Mouse (Mus musculus) liver, postnatal 0 days (tissue): Measurements from ENCODE around the gene Camk1. TPM values are rescaled to one million over a fixed set of nuclear protein-coding genes. Genes with fewer than 3 reads are reported as not detected.

Source experiments
- ATAC-seq: fragments of 200-750 bp; cut with Nextera tagmentation; 2 replicates; pipeline ENCODE4 v1.8.0; 2017; ENCODE audit warnings: mild to moderate bottlenecking, moderate library complexity
- DNase-seq: peaks from one replicate; pipeline ENCODE4 v3.0.0-alpha.2; 2016
- H3K27ac ChIP-seq: fragments of 300-500 bp; sonication (generic); 2 replicates; pipeline ENCODE4 v1.5.1; 2014; ENCODE audit warnings: antibody characterized with exemption, moderate library complexity, mild to moderate bottlenecking, low read depth
- H3K27me3 ChIP-seq: fragments of 300-500 bp; sonication (generic); 2 replicates; pipeline ENCODE4 v1.6.1; 2014; ENCODE audit warnings: low read length, control low read depth, mixed read lengths; ENCODE audit not compliant: insufficient read depth
- H3K36me3 ChIP-seq: fragments of 300-500 bp; sonication (generic); replicated peaks from 2 replicates; pipeline ENCODE4 v1.6.1; 2014; ENCODE audit warnings: mild to moderate bottlenecking, control low read depth, low read length, moderate library complexity, mixed read lengths; ENCODE audit not compliant: insufficient read depth
- H3K4me1 ChIP-seq: fragments of 300-500 bp; sonication (generic); 2 replicates; pipeline ENCODE4 v1.6.1; 2014; ENCODE audit warnings: antibody characterized with exemption, mild to moderate bottlenecking, control low read depth; ENCODE audit not compliant: insufficient read depth
- H3K4me2 ChIP-seq: fragments of 300-500 bp; sonication (generic); 2 replicates; pipeline ENCODE4 v1.6.1; 2014; ENCODE audit warnings: low read depth, mild to moderate bottlenecking, low read length, moderate library complexity, mixed read lengths
- H3K4me3 ChIP-seq: fragments of 300-500 bp; sonication (generic); 2 replicates; pipeline ENCODE4 v1.5.1; 2014; ENCODE audit warnings: low read depth, low read length
- H3K9ac ChIP-seq: fragments of 300-500 bp; sonication (generic); replicated peaks from 2 replicates; pipeline ENCODE4 v1.6.1; 2014; ENCODE audit warnings: mild to moderate bottlenecking, moderate library complexity
- H3K9me3 ChIP-seq: fragments of 300-500 bp; sonication (generic); 2 replicates; pipeline ENCODE4 v1.6.1; 2016; ENCODE audit warnings: mild to moderate bottlenecking, control low read depth, low read length, mixed read lengths
- CTCF ChIP-seq: sonication (generic); IDR thresholded peaks from 2 replicates; pipeline ENCODE4 v1.5.1; 2016; ENCODE audit warnings: antibody characterized with exemption, low read depth
- EP300 ChIP-seq: IDR thresholded peaks from 2 replicates; pipeline ENCODE4 v1.6.1; 2016; ENCODE audit warnings: antibody characterized with exemption, low read depth, mild to moderate bottlenecking
- WGBS: fragments of 180-500 bp; shearing (Covaris S2); extraction: QIAGEN DNeasy Blood & Tissue Kit; methylation state at CpG from one replicate; pipeline ENCODE4 v1.1.7; 2014; ENCODE audit not compliant: insufficient replicate concordance; 5-methylcytosine and 5-hydroxymethylcytosine counted together
- polyA plus RNA-seq: library from polyadenylated mRNA; unstranded; fragments of >200 nt; fragmentation: Nextera tagmentation; extraction: Ambion mirVana; gene quantifications from 2 replicates; pipeline ENCODE4 v1.2.1, GENCODE M21; 2015

Gene Camk1
- polyA plus RNA-seq, 1 experiment from 2014 or later = 18.1 TPM

DNA sequence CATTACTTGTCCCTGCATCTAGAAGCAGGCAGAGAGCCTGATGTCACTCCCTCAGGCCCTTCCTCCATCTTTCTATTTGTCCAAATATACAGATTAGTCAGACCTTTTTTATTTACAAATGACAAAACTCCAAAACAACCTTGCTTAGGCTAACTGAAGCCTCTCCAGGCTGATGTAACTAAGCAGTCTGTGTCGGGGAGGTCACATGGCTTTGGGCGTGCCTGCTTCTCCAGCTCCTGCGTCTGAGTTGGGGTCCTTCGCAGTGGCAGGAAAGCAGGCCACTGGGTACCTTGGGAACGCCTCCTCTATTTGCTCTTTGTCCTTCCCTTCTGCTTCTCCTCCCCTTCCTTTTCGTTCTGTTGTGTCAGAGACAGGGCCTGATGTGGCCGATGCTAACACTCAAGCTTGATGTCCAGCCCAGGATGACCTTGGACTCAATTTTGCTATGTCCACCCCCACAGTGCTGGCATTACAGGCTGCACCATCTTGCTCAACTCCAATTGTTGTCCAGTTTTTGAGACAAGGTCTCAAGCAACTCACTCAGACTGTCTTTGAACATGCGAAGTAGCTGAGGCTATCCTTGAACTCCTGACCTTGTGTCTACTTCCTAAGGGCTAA is 20.8 kb upstream of the Camk1 start:
- TF ChIP-seq EP300 = no peak
- TF ChIP-seq CTCF = no peak
- H3K27me3 ChIP-seq = no peaks in the 10 kb centered on the region
- H3K9me3 ChIP-seq = no peaks in the 10 kb centered on the region
- no peak overlapping the region for H3K9ac ChIP-seq
- no peak for DNase-seq
- H3K27ac ChIP-seq = no peak overlapping the region
- no peak overlapping the region for H3K4me2 ChIP-seq
- ATAC-seq = peak; percentile 75
- no peaks in the 10 kb centered on the region for H3K4me1 ChIP-seq
- WGBS = 60% methylated on average over 8 of the region's 8 CpGs
- H3K36me3 ChIP-seq = peaks cover 10% of the 10 kb centered on the region
- H3K4me3 ChIP-seq = no peak overlapping the region

DNA sequence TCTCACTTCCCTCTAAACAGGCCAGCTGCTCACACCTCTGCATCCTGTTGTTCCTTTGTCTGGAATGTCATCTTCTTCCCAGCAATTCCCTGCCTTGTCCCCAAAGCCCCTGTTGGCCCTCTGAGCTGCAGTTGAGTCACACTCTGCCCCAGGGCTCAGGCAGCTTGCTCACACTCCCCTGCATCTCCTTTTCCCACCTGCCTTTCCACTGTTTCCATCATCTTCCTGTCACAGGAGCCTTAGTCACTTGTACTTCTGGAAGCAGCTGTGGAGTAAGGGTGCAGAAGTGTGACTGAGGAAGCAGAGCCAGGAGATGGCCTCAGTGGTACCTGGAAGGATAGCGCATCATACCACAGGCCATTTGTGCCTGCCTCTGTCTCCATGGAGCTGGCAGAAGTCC is 18.5 kb upstream of the Camk1 start:
- no peak for DNase-seq
- H3K4me2 ChIP-seq = no peak overlapping the region
- H3K36me3 ChIP-seq = 0 out of 2 replicates have a peak, but pooled peaks cover 3% of the 10 kb centered on the region
- no peaks in the 10 kb centered on the region for H3K4me1 ChIP-seq
- WGBS = 92% methylated on average over 1 of the region's 1 CpGs
- no peaks in the 10 kb centered on the region for H3K9me3 ChIP-seq
- H3K27ac ChIP-seq = no peak overlapping the region
- no peak for ATAC-seq
- H3K4me3 ChIP-seq = no peak overlapping the region
- no peaks in the 10 kb centered on the region for H3K27me3 ChIP-seq
- no peak overlapping the region for H3K9ac ChIP-seq
- no peak for TF ChIP-seq EP300
- no peak for TF ChIP-seq CTCF

DNA sequence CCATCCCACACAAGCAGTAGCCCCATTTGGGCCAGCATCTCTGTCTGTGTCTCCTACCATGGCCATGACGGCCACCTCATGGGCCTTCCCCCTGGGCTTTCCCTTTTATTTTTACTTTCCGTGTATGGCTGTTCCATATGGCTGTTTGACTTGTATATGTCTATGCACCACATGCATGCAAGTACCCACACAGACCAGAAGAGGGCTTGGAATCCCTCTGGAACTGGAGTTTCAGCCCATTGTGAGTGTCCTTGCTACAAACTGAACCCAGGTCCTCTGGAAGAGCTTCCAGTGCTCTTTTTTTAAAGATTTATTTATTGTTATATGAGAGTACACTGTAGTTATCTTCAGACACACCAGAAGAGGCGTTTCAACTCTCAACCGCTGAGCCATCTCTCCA is 17.7 kb upstream of the Camk1 start:
- no peak overlapping the region for H3K27ac ChIP-seq
- no peaks in the 10 kb centered on the region for H3K9me3 ChIP-seq
- DNase-seq (no peak), ATAC-seq (no peak)
- no peaks in the 10 kb centered on the region for H3K36me3 ChIP-seq
- no peaks in the 10 kb centered on the region for H3K4me1 ChIP-seq
- TF ChIP-seq EP300 (no peak), CTCF (peak; percentile 28; the same call in 1 of the 2 replicates)
- no peaks in the 10 kb centered on the region for H3K27me3 ChIP-seq
- H3K4me3 ChIP-seq = no peak overlapping the region
- no peak overlapping the region for H3K4me2 ChIP-seq
- no peak overlapping the region for H3K9ac ChIP-seq
- 71% methylated on average over 4 of the region's 4 CpGs for WGBS

DNA sequence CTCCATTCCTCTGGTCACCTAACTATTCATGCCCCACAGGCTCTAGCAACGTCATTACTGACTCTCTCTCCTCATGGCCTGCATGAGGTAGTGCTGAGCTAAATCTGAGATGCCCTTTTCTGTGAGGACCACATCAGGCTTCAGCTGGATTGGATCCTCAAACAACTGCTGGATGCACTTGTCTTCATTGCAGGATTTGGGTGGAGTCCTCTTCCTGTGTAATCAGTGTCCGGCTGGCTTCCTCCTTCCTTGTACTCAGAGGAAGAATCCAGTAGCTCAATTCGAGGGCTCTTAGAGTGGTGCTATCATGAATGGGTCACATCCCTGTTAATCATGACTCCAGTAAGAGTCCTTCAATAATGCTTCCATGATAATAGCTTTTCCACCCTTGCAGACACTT is 9.9 kb upstream of the Camk1 start:
- H3K27ac ChIP-seq = no peak overlapping the region
- no peak overlapping the region for H3K4me3 ChIP-seq
- no peak for TF ChIP-seq EP300
- TF ChIP-seq CTCF = no peak
- H3K4me2 ChIP-seq = no peak overlapping the region
- no peaks in the 10 kb centered on the region for H3K36me3 ChIP-seq
- WGBS = 66% methylated on average over 3 of the region's 3 CpGs
- H3K27me3 ChIP-seq = no peaks in the 10 kb centered on the region
- ATAC-seq (no peak), DNase-seq (no peak)
- H3K4me1 ChIP-seq = no peaks in the 10 kb centered on the region
- no peak overlapping the region for H3K9ac ChIP-seq
- no peaks in the 10 kb centered on the region for H3K9me3 ChIP-seq

DNA sequence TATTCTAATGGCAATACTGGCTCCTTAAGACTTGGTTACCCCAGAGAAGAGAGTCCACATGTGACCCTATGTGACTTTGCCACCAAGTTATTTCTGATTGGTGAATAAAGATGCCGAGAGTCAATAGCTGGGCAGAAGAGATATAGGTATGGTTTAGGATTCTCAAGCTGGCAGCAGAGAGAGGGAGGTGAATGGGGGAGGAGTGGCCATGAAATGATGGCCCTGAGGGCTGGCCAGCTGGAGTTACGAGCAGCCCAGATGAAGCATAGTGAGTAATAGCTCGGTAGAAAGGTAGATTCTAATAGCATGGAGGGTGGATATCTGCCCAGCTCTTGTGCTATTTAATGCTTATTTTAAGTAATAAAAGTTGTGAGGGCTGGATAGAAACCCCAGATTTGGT is 9.0 kb upstream of the Camk1 start:
- no peaks in the 10 kb centered on the region for H3K9me3 ChIP-seq
- WGBS = 80% methylated on average over 3 of the region's 3 CpGs
- TF ChIP-seq CTCF (no peak), EP300 (no peak)
- H3K27me3 ChIP-seq = no peaks in the 10 kb centered on the region
- no peak overlapping the region for H3K4me3 ChIP-seq
- H3K36me3 ChIP-seq = no peaks in the 10 kb centered on the region
- no peak overlapping the region for H3K9ac ChIP-seq
- no peak overlapping the region for H3K4me2 ChIP-seq
- H3K4me1 ChIP-seq = no peaks in the 10 kb centered on the region
- H3K27ac ChIP-seq = no peak overlapping the region
- no peak for DNase-seq
- no peak for ATAC-seq

DNA sequence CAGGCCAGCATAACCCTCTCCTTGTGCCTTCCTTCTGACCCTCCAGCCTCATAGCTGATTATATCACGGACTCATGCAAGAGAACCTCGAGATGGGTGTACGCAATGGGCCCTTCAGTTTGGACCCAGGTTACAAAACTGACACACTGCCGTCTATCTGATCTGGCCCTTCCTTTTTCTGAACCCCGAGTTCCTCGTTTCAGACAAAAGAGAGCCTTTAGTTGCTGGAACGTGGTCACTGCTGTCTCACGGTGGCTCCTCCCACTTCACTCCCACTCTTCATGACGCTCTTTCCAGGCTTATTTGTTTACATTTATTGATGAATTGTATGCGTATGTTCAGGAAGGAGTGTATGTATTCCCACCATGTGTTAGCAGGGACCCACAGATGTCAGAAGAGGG is 7.9 kb upstream of the Camk1 start:
- H3K4me3 ChIP-seq = no peak overlapping the region
- no peaks in the 10 kb centered on the region for H3K36me3 ChIP-seq
- no peak for ATAC-seq
- no peaks in the 10 kb centered on the region for H3K9me3 ChIP-seq
- H3K9ac ChIP-seq = no peak overlapping the region
- no peak overlapping the region for H3K4me2 ChIP-seq
- 0 out of 2 replicates have a peak overlapping the region, but pooled peaks have one; percentile 30 for H3K27ac ChIP-seq
- TF ChIP-seq CTCF (no peak), EP300 (no peak)
- DNase-seq = no peak
- no peaks in the 10 kb centered on the region for H3K4me1 ChIP-seq
- WGBS = 32% methylated on average over 10 of the region's 10 CpGs
- no peaks in the 10 kb centered on the region for H3K27me3 ChIP-seq
